ENCODE assay signal across 3 mouse cellular contexts in the genomic region with DNA sequence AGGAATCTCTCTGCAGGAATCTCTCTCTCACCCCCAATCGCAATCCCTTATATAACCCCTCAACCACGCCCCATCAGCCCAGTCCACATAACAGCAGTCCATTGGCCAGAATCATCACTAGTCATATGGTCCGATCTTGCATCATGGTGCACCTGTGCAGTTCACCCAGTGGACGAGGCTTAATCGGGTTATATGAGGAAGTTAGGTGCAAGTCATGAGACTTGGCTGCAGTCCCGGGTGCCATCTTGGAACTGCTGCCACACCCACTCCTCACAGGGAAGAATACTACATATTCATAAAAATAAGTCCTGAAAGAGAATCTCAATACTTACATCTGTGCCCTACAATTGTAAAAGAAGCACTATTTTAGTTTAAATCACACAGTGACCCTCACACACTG. TPM values are rescaled to one million over a fixed set of nuclear protein-coding genes. Genes with fewer than 3 reads are reported as not detected.
"Had no signal": no experiment of that assay in that cellular context is flagged by ENCODE, and none has a peak within 500 bp of the region (broad histone marks: within the 10 kb centered on the region; RNA-seq: fewer than 3 reads in every experiment).

No protein-coding gene starts in this region.

RNA-seq across cellular contexts. Expression of gene Gm5141, which starts 22.4 kb away (rescaled TPM):
- polyA plus RNA-seq: small intestine, adult 2 months had no signal

RNA-seq across cellular contexts. Expression of gene Fbp2, which starts 50.2 kb away (rescaled TPM):
- total RNA-seq: neutrophil, adult 5-6 weeks had no signal
- polyA plus RNA-seq: spleen, adult 2 months had no signal
